Mouse (Mus musculus): ENCODE measurements around the gene Raet1e. TPM values are rescaled to one million over a fixed set of nuclear protein-coding genes. Genes with fewer than 3 reads are reported as not detected.
"Not testable (repeated sequence)": the region's sequence is repeated elsewhere in the genome, so short reads cannot be mapped to it uniquely, and the experiment has no call there.

Gene Raet1e
- polyA plus RNA-seq, 1 experiment, result 0.08 TPM

GRCm38 (mm10) chr10:22191035-22191434 is 32.7 kb downstream of the Raet1e start:
- not testable (repeated sequence) for H3K4me3 ChIP-seq (ENCODE audit: insufficient read depth, low read length); H3K4me1 ChIP-seq (ENCODE audit: control insufficient read depth, insufficient read depth, low read length); H3K27ac ChIP-seq (ENCODE audit: insufficient read depth, low read length)

GRCm38 (mm10) chr10:22201352-22201751 is 43.0 kb downstream of the Raet1e start:
- not testable (repeated sequence) for H3K4me1 ChIP-seq (ENCODE audit: control insufficient read depth, insufficient read depth, low read length); H3K27ac ChIP-seq (ENCODE audit: insufficient read depth, low read length); H3K4me3 ChIP-seq (ENCODE audit: insufficient read depth, low read length)

GRCm38 (mm10) chr10:22202784-22203583 is 44.6 kb downstream of the Raet1e start:
- H3K4me3 ChIP-seq (ENCODE audit: insufficient read depth, low read length); H3K27ac ChIP-seq (ENCODE audit: insufficient read depth, low read length); H3K4me1 ChIP-seq (ENCODE audit: control insufficient read depth, insufficient read depth, low read length): not testable (repeated sequence)

- not testable (repeated sequence) for H3K4me1 ChIP-seq (ENCODE audit: control insufficient read depth, insufficient read depth, low read length); H3K27ac ChIP-seq (ENCODE audit: insufficient read depth, low read length); H3K4me3 ChIP-seq (ENCODE audit: insufficient read depth, low read length)
Measured at GRCm38 (mm10) chr10:22206443-22206842, 48.1 kb downstream of the Raet1e start.

- H3K4me3 ChIP-seq (ENCODE audit: insufficient read depth, low read length); H3K27ac ChIP-seq (ENCODE audit: insufficient read depth, low read length); H3K4me1 ChIP-seq (ENCODE audit: control insufficient read depth, insufficient read depth, low read length): not testable (repeated sequence)
- 0 out of 2 replicates have a peak, but pooled peaks have one; percentile 9 for TF ChIP-seq CTCF (IDR thresholded peaks at IDR 0.05; ENCODE audit: extremely low read depth, insufficient read depth, low read length)
Measured at GRCm38 (mm10) chr10:22212012-22212696, 53.8 kb downstream of the Raet1e start.

- not testable (repeated sequence) for H3K4me1 ChIP-seq (ENCODE audit: control insufficient read depth, insufficient read depth, low read length); H3K4me3 ChIP-seq (ENCODE audit: insufficient read depth, low read length); H3K27ac ChIP-seq (ENCODE audit: insufficient read depth, low read length)
Measured at GRCm38 (mm10) chr10:22223474-22224349, 65.3 kb downstream of the Raet1e start.

- no peak for TF ChIP-seq CTCF (IDR thresholded peaks at IDR 0.05; ENCODE audit: extremely low read depth, insufficient read depth, low read length)
- no peaks in the 10 kb centered on the region for H3K4me1 ChIP-seq (ENCODE audit: control insufficient read depth, insufficient read depth, low read length)
- no peak overlapping the region for H3K27ac ChIP-seq (ENCODE audit: insufficient read depth, low read length)
- no peak overlapping the region for H3K4me3 ChIP-seq (ENCODE audit: insufficient read depth, low read length)
Measured at GRCm38 (mm10) chr10:22265060-22265459, 106.7 kb downstream of the Raet1e start.

- not testable (repeated sequence) for H3K4me1 ChIP-seq (ENCODE audit: control insufficient read depth, insufficient read depth, low read length); H3K4me3 ChIP-seq (ENCODE audit: insufficient read depth, low read length); H3K27ac ChIP-seq (ENCODE audit: insufficient read depth, low read length)
Measured at GRCm38 (mm10) chr10:22270879-22271786, 112.8 kb downstream of the Raet1e start.

GRCm38 (mm10) chr10:22272914-22273683 is 114.7 kb downstream of the Raet1e start:
- H3K4me1 ChIP-seq (ENCODE audit: control insufficient read depth, insufficient read depth, low read length); H3K4me3 ChIP-seq (ENCODE audit: insufficient read depth, low read length); H3K27ac ChIP-seq (ENCODE audit: insufficient read depth, low read length): not testable (repeated sequence)

Measured in cortical plate, adult 2 months (tissue).